Mouse (Mus musculus): ENCODE measurements around the gene Tas2r103. TPM values are rescaled to one million over a fixed set of nuclear protein-coding genes. Genes with fewer than 3 reads are reported as not detected.

The Tas2r103 gene
- polyA plus RNA-seq (2012; rRNA removed) = not detected in 2 replicates

DNA sequence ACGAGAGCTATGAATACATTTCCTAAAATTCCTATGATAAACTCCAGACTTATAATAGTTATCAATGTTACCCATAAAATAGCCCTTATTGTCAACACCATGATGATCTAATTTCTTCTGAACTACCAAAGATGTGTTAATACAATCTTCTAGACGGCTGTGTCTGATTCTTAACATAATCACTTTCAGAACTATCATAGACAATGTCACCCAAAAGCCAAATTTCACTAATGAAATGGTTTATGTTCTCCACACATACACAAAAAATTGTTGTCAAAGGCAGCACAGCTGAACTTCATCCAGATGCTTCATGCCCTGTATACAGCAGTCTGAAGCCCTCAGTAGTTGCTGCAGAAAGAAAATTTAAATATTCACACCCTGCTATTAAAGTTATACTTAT, at the start of gene Tas2r103:
TSS of gene Tas2r103 (minus strand) at position 101 of the 400 bp plus-strand sequence.
- DNase-seq (ENCODE audit: low read depth, low spot score) = no peak
- 65% methylated on average over 2 of the region's 2 CpGs for WGBS

DNA sequence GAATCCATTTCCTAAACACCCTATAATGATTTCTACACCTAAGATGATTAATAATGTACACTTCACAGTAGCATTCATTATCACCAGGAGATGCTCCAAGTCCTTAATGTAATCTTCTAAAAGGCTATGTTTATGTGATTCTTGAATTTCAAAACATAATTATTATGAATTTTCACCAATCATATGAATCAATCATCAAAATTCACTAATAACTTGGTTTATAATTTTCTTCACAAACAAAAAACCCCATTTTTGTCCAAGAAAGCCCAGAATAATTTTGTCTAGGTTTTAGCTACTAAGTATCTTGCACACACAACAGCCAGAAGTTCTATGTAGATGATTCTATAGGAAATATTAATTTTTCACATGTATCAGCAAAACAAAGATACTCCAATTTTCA, 18.8 kb upstream of the Tas2r103 start, which contains the start of gene Tas2r140:
TSS of gene Tas2r140 (minus strand) at position 101 of the 400 bp plus-strand sequence.
- no peak for DNase-seq (ENCODE audit: low read depth, low spot score)

Other genes starting within 250 kb of the Tas2r103 start
- gene Tas2r117, start 234.3 kb downstream of the Tas2r103 start, polyA plus RNA-seq (2012; rRNA removed) = not detected in 2 replicates
- gene Tas2r123, start 190.0 kb downstream of the Tas2r103 start, polyA plus RNA-seq (2012; rRNA removed) = not detected in 2 replicates
- not detected in 2 replicates for gene Tas2r116, start 181.7 kb downstream of the Tas2r103 start, polyA plus RNA-seq (2012; rRNA removed)
- gene Tas2r110, start 169.1 kb downstream of the Tas2r103 start, polyA plus RNA-seq (2012; rRNA removed) = not detected in 2 replicates
- gene Tas2r113, start 144.1 kb downstream of the Tas2r103 start, polyA plus RNA-seq (2012; rRNA removed) = not detected in 2 replicates
- gene Tas2r125, start 127.5 kb downstream of the Tas2r103 start, polyA plus RNA-seq (2012; rRNA removed) = not detected in 2 replicates
- not detected in 2 replicates for gene Tas2r129, start 86.0 kb downstream of the Tas2r103 start, polyA plus RNA-seq (2012; rRNA removed)
- not detected in 2 replicates for gene Tas2r131, start 79.2 kb downstream of the Tas2r103 start, polyA plus RNA-seq (2012; rRNA removed)
- not detected in 2 replicates for gene Tas2r109, start 56.1 kb downstream of the Tas2r103 start, polyA plus RNA-seq (2012; rRNA removed)
- not detected in 2 replicates for gene Tas2r140, start 18.7 kb upstream of the Tas2r103 start, polyA plus RNA-seq (2012; rRNA removed)
- gene Smim10l1, start 67.8 kb upstream of the Tas2r103 start, polyA plus RNA-seq (2012; rRNA removed) = 20.6 and 29.5 TPM in 2 replicates